ENCODE assay signal across 9 mouse cellular contexts in genomic region chr4:63739524-63739923, GRCm38 (mm10). TPM values are rescaled to one million over a fixed set of nuclear protein-coding genes. Genes with fewer than 3 reads are reported as not detected.
DNase-seq lines count a peak whose midpoint lies in the region; ATAC-seq lines count a peak whose summit lies in the region.
"Had no signal": no experiment of that assay in that cellular context is flagged by ENCODE, and none has a peak within 500 bp of the region (broad histone marks: within the 10 kb centered on the region; RNA-seq: fewer than 3 reads in every experiment).

No protein-coding gene starts in this region.

- H3K9me3 ChIP-seq in kidney, embryonic 15.5 days (replicated peaks), result no peaks in the 10 kb centered on the region
- H3K9me3 ChIP-seq in intestine, embryonic 16.5 days (ENCODE audit: control insufficient read depth, low read length), result no peaks in the 10 kb centered on the region
- H3K9me3 ChIP-seq: limb, embryonic 15.5 days had no signal

- peaks cover 44% of the 10 kb centered on the region for H3K4me1 ChIP-seq in kidney, embryonic 15.5 days
- H3K4me1 ChIP-seq in intestine, embryonic 16.5 days (ENCODE audit: control insufficient read depth, insufficient read depth, low read length), result peaks cover 23% of the 10 kb centered on the region

- no peak for ATAC-seq in kidney, embryonic 15.5 days (replicated peaks; ENCODE audit: low FRiP score)
- ATAC-seq in intestine, embryonic 16.5 days, result no peak

- no peak overlapping the region for H3K4me2 ChIP-seq in kidney, embryonic 15.5 days
- H3K4me2 ChIP-seq in intestine, embryonic 16.5 days (ENCODE audit: low read depth, low read length), result no peak overlapping the region
- H3K4me2 ChIP-seq: limb, embryonic 15.5 days had no signal

- peak; percentile 61 for DNase-seq in kidney, adult 11 months
- peak; percentile 18 for DNase-seq in adipocyte (ENCODE audit: low spot score)
- peak; percentile 24 to 30 for DNase-seq in cerebellum, adult 18-20 months
- DNase-seq in kidney, postnatal 14 days, result peak; percentile 53
- no peak for DNase-seq in spleen, postnatal 10 days (ENCODE audit: low spot score in 2 of 2)
- DNase-seq in urinary bladder, adult 2 months (ENCODE audit: low spot score), result no peak

- H3K27ac ChIP-seq in kidney, embryonic 15.5 days, result no peak overlapping the region
- H3K27ac ChIP-seq in intestine, embryonic 16.5 days (ENCODE audit: low read length), result no peak overlapping the region
- H3K27ac ChIP-seq: limb, embryonic 15.5 days had no signal

- H3K27me3 ChIP-seq in kidney, embryonic 15.5 days, result no peaks in the 10 kb centered on the region
- H3K27me3 ChIP-seq in intestine, embryonic 16.5 days (replicated peaks; ENCODE audit: control insufficient read depth, insufficient read depth, low read length), result no peaks in the 10 kb centered on the region
- H3K27me3 ChIP-seq: limb, embryonic 15.5 days had no signal

- no peak overlapping the region for H3K9ac ChIP-seq in kidney, embryonic 15.5 days
- no peak overlapping the region for H3K9ac ChIP-seq in intestine, embryonic 16.5 days (ENCODE audit: low read depth, low read length)
- H3K9ac ChIP-seq: limb, embryonic 15.5 days had no signal

- no peaks in the 10 kb centered on the region for H3K36me3 ChIP-seq in kidney, embryonic 15.5 days
- no peaks in the 10 kb centered on the region for H3K36me3 ChIP-seq in intestine, embryonic 16.5 days (ENCODE audit: control insufficient read depth, insufficient read depth, low read length)
- H3K36me3 ChIP-seq: limb, embryonic 15.5 days had no signal

- no peak overlapping the region for H3K4me3 ChIP-seq in kidney, embryonic 15.5 days (replicated peaks)
- H3K4me3 ChIP-seq in intestine, embryonic 16.5 days (ENCODE audit: low read length), result no peak overlapping the region
- H3K4me3 ChIP-seq: limb, embryonic 15.5 days had no signal

- 63% methylated on average over 7 of the region's 7 CpGs for WGBS in kidney, embryonic 15.5 days
- 63% methylated on average over 7 of the region's 7 CpGs for WGBS in intestine, embryonic 16.5 days

RNA-seq across cellular contexts. Expression of gene Tnfsf15, which starts 5.4 kb away (rescaled TPM):
- polyA plus RNA-seq in kidney, embryonic 15.5 days (2015; fragmentation: Nextera tagmentation; extraction: Ambion mirVana), result 0.80 and 0.92 TPM in 2 replicates
- polyA plus RNA-seq in urinary bladder, adult 2 months (2012; rRNA removed), result 0.38 and 0.62 TPM in 2 replicates
- polyA plus RNA-seq in intestine, embryonic 16.5 days (2015; fragmentation: Nextera tagmentation; extraction: Ambion mirVana), result 0.16 and 0.18 TPM in 2 replicates

Comparison
In these comparisons a context has a peak if more than half of its experiments do, and no peak if none do; other contexts are left out.
1. DNase-seq: peak in kidney, adult 11 months (single experiment), adipocyte (single experiment), cerebellum, adult 18-20 months (2 of 2) and kidney, postnatal 14 days (single experiment); none in spleen, postnatal 10 days (0 of 2) and urinary bladder, adult 2 months (single experiment).